Mouse (Mus musculus) MEL (cell line): Measurements from ENCODE around the gene Omg.

Experiments
- BHLHE40 ChIP-seq: IDR thresholded peaks from 2 replicates; pipeline ENCODE4 v1.6.1; 2012; ENCODE audit warnings: low read depth, mild to moderate bottlenecking, inconsistent platforms, low read length, improper control_type of control experiment, borderline replicate concordance
- CTCF ChIP-seq, 3 experiments: IDR thresholded peaks in 2 of 3; conservative IDR thresholded peaks in 1 of 3; 2 replicates each; pipeline ENCODE4 v1.5.1; 2011 to 2012; ENCODE audit warnings: low read length in 3 of 3, low read depth in 2 of 3, mild to moderate bottlenecking in 2 of 3, improper control_type of control experiment in 1 of 3, inconsistent platforms in 1 of 3, mixed read lengths in 1 of 3, moderate library complexity in 1 of 3; ENCODE audit not compliant: control insufficient read depth in 1 of 3, insufficient read depth in 1 of 3, poor library complexity in 1 of 3, severe bottlenecking in 1 of 3
- EP300 ChIP-seq, 2 experiments: IDR thresholded peaks; 2 replicates each; pipeline ENCODE4 v1.6.1; 2011; ENCODE audit warnings: improper control_type of control experiment in 2 of 2, low read length in 2 of 2, low read depth in 1 of 2, mild to moderate bottlenecking in 1 of 2
- GABPA ChIP-seq: IDR thresholded peaks from 2 replicates; pipeline ENCODE4 v1.6.1; 2012; ENCODE audit warnings: low read depth, mild to moderate bottlenecking, inconsistent platforms, low read length, improper control_type of control experiment, moderate library complexity
- JUND ChIP-seq: IDR thresholded peaks from 2 replicates; pipeline ENCODE4 v1.6.1; 2011; ENCODE audit warnings: low read depth, mild to moderate bottlenecking, improper control_type of control experiment, low read length
- MAFK ChIP-seq: IDR thresholded peaks from 2 replicates; pipeline ENCODE4 v1.6.1; 2011; ENCODE audit warnings: low read depth, mild to moderate bottlenecking, low read length, improper control_type of control experiment, borderline replicate concordance
- MXI1 ChIP-seq: IDR thresholded peaks from 2 replicates; pipeline ENCODE4 v1.6.1; 2011; ENCODE audit warnings: mild to moderate bottlenecking, low read depth, low read length, improper control_type of control experiment
- POLR2A ChIP-seq, 2 experiments: IDR thresholded peaks; 2 replicates each; pipeline ENCODE4 v1.6.1; 2011 to 2012; ENCODE audit warnings: low read length in 2 of 2, mild to moderate bottlenecking in 2 of 2, control low read depth in 1 of 2, improper control_type of control experiment in 1 of 2, low read depth in 1 of 2, moderate library complexity in 1 of 2; ENCODE audit not compliant: control insufficient read depth in 1 of 2, insufficient read depth in 1 of 2, poor library complexity in 1 of 2
- RAD21 ChIP-seq: IDR thresholded peaks from 2 replicates; pipeline ENCODE4 v1.6.1; 2011; ENCODE audit warnings: mild to moderate bottlenecking, low read depth, low read length, improper control_type of control experiment
- TAL1 ChIP-seq: IDR thresholded peaks from 2 replicates; pipeline ENCODE4 v1.6.1; 2012; ENCODE audit warnings: mild to moderate bottlenecking, inconsistent platforms, low read length, moderate library complexity, mixed read lengths
- TBP ChIP-seq: IDR thresholded peaks from 2 replicates; pipeline ENCODE4 v1.8.0; 2011; ENCODE audit warnings: low read depth, low read length, improper control_type of control experiment

DNA sequence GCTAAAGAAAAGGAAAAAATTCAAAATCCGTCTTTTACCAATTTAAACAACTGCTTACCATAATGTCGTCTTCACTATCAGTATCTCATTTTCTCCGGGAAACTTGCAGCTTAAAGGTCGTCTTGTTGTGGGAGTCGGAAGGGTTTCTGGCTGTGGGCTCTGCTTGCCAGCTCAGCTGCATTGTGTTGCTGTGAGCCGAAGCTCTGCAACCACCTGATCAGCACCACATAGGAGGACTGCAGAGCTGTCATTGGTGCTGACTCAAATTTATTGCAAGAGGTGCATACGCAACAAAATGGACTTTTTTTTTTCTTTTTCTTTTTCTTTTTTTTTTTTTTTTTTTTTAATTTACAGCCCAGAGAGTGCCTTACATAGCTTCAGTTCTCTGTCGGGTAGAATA lies at the start of gene Omg:
- TF ChIP-seq POLR2A (IDR thresholded peaks at IDR 0.05; ENCODE audit: control insufficient read depth in 1 of 2, insufficient read depth in 1 of 2, low read depth in 1 of 2, low read length in 2 of 2, poor library complexity in 1 of 2) (no peak), MAFK (no peak), TAL1 (no peak), CTCF (IDR thresholded peaks at IDR 0.05 in 2 of 3, conservative IDR thresholded peaks at IDR 0.05 in 1 of 3; ENCODE audit: control insufficient read depth in 1 of 3, insufficient read depth in 1 of 3, low read depth in 2 of 3, low read length in 3 of 3, poor library complexity in 1 of 3, severe bottlenecking in 1 of 3) (no peak), GABPA (no peak), JUND (no peak), EP300 (IDR thresholded peaks at IDR 0.05; ENCODE audit: low read depth in 1 of 2, low read length in 2 of 2) (no peak), MXI1 (no peak), BHLHE40 (no peak), RAD21 (no peak), TBP (no peak)
